Mouse (Mus musculus): ENCODE measurements at regions not wholly inside any gene's neighbourhood (a gene's known extent, or its start where the extent isn't known, plus 50 kb on each side); places are given as distances from the start of the nearest gene placed in this dataset.

DNA sequence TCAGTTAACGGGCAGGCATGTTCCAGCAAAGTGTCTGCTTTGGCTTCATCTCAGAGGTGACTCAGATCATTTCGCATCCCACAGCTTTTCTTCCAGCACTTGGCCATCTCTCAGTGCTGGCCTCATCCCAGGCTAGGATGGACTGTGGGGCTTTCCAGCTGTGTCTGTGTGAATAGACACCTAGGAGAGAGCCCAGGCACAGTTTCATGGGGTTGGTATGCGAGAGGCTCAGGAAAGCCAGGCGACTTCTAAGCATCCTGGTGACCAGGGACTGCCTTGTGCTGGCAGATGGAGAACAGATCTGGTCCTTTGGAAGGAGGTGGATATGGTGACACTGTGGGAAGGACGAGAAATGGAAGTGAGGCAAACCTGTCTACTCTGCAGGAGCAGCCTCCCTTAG is 182.9 kb downstream of the Cd83 start:
- no peak for DNase-seq (ENCODE audit: low spot score in 2 of 2)

- DNase-seq (ENCODE audit: low spot score in 2 of 2) = no peak
Observed at GRCm38 (mm10) chr13:43972906-43973305, 188.3 kb downstream of the Cd83 start.

DNA sequence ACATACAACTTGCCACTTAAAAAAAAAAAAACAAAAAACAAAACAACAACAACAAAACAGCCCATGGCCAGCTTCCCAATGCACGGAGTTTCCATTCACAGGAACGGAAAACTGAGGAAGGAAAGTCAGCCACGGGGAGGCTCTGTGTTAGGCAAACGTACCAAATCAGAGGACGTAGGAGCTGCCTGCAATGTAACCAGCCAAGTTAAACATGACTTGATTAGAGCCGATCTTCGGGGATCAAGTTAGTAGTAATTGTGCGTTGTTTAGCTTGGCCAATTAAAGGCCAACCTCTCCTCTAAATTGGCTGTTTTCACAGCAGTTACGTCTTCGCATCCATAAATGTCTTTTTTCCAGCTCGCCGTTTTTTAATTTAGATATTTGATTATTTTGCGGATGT is 190.7 kb downstream of the Cd83 start:
- no peak for DNase-seq (ENCODE audit: low spot score in 2 of 2)

- no peak for DNase-seq (ENCODE audit: low spot score in 2 of 2)
Observed at GRCm38 (mm10) chr13:43975801-43976200, 191.2 kb downstream of the Cd83 start.

- no peak for DNase-seq (ENCODE audit: low spot score in 2 of 2)
Observed at GRCm38 (mm10) chr13:43976676-43977075, 192.1 kb downstream of the Cd83 start.

DNA sequence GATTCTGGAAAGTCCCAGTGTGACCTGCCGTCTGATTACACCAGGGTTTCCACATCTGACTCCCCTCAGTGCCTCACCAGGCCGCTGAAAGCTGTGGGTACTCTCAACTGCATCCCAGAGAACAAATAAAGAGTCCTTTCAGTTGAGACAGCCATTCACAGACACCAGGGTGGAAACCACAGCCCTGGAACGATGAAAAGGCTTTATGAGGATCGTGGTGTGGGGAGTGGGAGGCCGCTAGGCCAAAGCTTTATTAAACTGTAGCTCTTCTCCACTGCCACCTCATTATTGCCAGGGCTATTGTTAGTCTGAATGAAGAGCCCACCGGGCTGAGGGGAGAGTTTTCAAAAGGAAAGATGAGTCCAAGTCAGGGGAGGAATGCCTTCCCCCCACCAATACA is 202.8 kb downstream of the Cd83 start:
- DNase-seq (ENCODE audit: low spot score in 2 of 2) = no peak

- no peak for DNase-seq (ENCODE audit: low spot score in 2 of 2)
Observed at GRCm38 (mm10) chr13:43988421-43988820, 203.8 kb downstream of the Cd83 start.

DNA sequence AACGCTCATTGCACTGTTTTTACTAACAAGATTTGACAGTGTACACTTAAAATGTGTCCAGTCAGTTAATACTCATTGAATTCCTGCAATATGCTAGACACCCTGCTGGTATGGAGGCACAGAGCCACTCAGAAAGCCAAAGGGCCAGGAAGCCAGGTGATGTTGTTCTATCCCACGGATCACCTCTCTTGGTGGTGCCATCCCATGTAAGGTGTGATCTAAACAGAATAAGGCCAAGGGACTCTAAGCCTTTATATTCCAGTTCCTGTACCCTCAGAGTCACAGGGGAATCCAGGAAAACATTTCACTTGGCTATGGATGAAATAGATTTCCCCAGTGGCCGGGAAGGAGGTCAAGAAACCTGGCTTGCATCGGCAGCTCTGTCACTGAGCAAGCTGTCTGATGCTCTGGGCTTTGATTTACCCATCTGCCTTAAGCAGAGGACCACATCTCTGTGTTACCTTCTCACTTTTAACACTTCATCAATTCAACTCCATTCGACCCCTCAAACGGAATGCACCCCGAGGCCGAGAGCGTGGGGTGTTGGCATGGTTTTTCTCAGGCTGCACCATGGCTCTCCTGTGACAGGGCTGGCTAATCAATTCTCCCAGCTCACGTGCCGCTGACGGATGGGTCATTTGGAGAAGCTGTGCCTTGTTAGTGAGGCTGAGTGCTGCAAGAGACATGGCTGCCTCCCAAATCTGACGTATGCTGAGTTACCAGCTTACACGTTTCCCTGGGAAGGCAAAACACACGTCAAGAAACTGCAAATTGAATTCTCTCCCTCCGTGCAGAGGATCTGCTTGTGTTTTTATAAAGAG is 205.9 kb downstream of the Cd83 start:
- no peak for DNase-seq (ENCODE audit: low spot score in 2 of 2)

DNA sequence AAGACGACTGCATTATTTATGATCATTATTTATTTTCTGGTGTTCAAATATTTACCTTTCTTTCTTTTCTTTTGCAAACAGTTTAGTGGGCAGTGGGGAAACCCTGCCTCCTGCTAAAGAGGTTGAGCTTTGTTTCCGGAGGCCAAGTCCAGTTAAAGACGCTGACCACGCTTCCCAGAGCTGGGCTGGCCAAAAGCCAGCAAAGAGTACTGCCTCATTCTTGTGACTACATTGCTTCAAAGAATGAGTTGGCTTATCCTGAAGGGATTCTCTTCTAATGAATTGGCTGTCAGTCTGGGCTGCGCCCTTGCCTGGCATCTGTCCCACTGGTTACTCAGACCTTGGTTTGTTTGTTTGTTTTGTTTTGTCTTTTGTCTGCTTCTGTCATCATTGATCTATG is 207.2 kb downstream of the Cd83 start:
- DNase-seq (ENCODE audit: low spot score in 2 of 2) = no peak

DNA sequence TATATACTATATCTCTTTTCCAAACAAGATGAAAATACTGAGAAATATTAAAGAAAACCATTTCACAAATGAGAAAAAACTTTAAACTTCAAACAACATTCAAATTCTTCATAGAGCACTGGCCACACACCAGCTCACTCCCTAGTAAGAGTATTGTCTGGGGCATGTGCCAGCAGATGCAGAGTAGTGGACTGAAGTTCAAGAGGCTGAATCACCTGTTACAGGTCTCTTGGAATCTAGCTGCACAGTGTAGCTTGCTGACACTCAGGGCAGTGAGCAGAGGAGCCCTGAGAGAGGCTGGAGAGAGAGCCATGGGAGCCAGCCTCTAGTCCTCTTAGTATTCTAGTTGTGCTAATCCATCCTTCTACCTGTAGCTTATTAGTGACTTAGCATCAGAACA is 208.4 kb downstream of the Cd83 start:
- no peak for DNase-seq (ENCODE audit: low spot score in 2 of 2)

GRCm38 (mm10) chr13:43994361-43994760 is 209.8 kb downstream of the Cd83 start:
- DNase-seq (ENCODE audit: low spot score in 2 of 2) = no peak

GRCm38 (mm10) chr13:43995623-43996022 is 211.0 kb downstream of the Cd83 start:
- no peak for DNase-seq (ENCODE audit: low spot score in 2 of 2)

DNA sequence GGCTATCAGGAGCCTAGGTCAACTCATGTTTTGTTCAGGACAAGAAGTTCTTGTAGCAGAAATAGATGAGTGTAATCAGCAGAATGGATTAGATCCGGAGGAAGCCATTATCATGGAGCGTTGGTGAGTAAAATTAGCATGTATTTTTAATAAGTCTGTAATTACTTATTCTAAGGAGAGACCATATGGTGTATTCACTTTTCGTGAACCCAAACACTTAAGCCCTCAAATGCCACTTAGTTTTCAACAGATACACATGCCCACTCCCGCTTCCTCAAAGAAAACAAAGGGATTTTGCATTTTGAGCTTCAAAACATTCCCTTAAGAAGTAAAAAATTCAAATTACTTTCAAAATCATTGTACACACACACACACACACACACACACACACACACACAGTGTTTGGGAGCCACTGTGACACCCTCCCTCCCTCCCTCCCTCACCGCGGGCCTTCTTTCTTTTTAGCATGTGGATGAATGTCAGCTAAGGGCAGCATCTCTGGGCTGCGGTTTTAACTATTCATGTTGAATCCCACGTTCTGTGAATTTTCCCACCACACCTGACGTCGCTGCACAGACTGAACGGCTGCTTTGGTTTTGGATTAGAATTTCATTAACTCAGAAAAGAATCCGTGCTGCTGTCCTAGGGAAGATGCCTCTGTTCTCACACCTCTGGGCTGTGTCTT is 217.4 kb downstream of the Cd83 start:
- DNase-seq (ENCODE audit: low spot score in 2 of 2) = no peak

DNA sequence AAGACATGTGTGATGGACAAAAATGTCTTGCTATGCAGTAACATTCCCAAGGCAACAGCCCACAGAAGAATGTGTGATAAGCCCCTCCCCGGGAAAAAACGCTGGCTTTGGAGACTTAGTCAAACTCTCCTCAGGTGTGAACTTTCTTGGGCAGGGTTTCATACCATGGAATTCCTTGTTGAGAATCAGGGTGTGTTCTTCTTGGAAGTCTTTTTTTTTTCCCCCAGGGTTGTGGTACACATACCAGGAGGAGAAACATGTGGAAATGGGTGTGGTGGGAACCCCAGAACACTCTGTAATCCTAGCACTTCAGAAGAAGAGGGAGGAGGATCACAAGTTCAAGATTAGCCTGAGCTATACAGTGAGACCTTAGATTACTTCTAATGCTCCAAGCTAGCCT is 228.3 kb downstream of the Cd83 start:
- no peak for DNase-seq (ENCODE audit: low spot score in 2 of 2)

GRCm38 (mm10) chr13:44018489-44019303 is 234.1 kb downstream of the Cd83 start:
- no peak for DNase-seq (ENCODE audit: low spot score in 2 of 2)

DNA sequence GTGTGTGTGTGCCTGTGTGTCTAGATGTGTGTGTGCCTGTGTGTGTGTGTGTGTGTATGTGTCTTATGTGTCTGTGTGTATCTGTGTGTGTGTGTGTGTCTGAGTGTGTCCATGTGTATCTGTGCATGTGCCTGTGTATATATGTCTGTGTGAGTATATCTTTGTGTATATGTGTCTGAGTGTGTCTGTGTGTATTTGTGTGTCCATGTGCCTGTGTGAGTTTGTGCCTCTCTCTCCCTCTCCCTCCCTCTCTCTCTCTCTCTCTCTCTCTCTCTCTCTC is 234.7 kb downstream of the Cd83 start:
- no peak for DNase-seq (ENCODE audit: low spot score in 2 of 2)

GRCm38 (mm10) chr13:44020851-44021250 is 236.3 kb downstream of the Cd83 start:
- DNase-seq (ENCODE audit: low spot score in 2 of 2) = no peak

GRCm38 (mm10) chr13:44022106-44022505 is 237.5 kb downstream of the Cd83 start:
- DNase-seq (ENCODE audit: low spot score in 2 of 2) = no peak

GRCm38 (mm10) chr13:44024612-44025011 is 240.0 kb downstream of the Cd83 start:
- DNase-seq (ENCODE audit: low spot score in 2 of 2) = no peak

DNA sequence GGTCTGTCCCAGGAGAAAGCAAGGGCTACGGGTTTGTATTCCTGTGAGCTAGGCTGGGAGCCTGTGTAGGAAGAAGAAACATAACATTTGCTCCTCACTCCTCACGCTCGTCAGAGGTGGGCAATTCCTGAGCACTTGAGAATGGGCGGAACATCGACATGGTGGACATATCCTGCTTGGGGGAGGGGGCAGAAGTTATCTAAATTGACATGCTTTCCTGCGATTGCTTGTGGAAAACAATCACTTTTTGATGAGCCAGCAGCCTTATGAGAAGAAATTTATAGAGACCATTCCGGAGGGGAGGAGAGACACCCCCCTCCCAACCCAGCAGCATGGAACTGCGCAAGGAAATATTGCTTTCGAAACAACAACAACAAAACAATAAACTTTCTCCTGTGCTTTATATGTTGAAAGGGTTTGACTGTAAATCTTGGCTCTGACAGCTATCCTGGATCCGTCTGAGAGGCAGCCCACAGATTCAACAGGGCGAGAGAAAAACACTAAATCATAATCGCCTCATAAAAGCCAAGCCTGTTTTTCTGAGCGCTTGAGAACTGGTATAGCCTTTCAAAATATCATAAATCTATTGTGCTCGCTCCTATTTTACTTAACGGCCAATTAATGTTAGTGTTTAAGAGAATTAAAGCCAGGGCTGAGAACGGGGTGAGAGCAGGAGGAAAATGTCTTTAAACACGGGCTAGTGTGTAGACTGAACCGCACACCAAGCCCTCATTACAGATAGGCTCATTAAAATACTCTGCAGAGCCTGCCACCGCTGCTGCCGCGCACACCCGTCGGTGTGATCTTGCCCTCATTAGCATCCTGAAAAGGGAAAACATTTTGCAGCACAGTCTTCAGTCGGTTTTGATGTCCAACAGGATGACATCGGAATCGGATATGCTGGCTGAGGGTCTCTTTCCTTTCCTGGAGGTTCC is 242.0 kb downstream of the Cd83 start:
- no peak for DNase-seq (ENCODE audit: low spot score in 2 of 2)

GRCm38 (mm10) chr13:44028081-44028480 is 243.5 kb downstream of the Cd83 start:
- DNase-seq (ENCODE audit: low spot score in 2 of 2) = no peak

DNA sequence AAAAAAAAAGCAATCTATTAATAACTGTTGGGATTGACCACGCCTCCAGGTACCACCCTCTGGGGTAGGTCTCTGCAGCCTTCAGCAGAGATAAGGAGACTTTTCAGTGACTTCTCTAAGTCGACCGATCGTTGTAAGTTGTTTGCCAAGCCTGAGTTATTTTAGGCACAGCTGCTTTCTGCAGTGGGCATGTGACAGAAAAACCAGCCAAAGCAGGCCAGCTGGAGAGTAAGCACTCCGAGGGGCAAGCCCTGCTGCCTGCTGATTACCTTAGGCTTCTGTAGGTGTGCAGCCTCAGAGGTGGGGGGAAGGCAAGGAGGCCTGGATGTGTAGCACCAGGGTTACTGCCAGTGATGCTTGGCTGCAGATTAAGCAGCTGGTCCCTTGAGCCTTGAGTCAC is 246.0 kb downstream of the Cd83 start:
- DNase-seq (ENCODE audit: low spot score in 2 of 2) = no peak
